Mouse (Mus musculus): ENCODE results near the gene Vps25. TPM values are rescaled to one million over a fixed set of nuclear protein-coding genes. Genes with fewer than 3 reads are reported as not detected.

The Vps25 gene
- total and polyA plus RNA-seq, 2 experiments from 2014 or later, result 71.7 to 138 TPM

- Histone ChIP-seq H3K27me3 (ENCODE audit: insufficient read depth, low read length) (peaks cover 11% of the 10 kb centered on the region), H3K36me3 (ENCODE audit: insufficient read depth) (no peaks in the 10 kb centered on the region; the same call in 1 of the 2 replicates), H3K4me3 (ENCODE audit: low read depth, low read length) (no peak overlapping the region), H3K27ac (ENCODE audit: low read depth, low read length) (no peak overlapping the region), H3K9me3 (ENCODE audit: low read length) (no peaks in the 10 kb centered on the region), H3K9ac (no peak overlapping the region), H3K4me2 (ENCODE audit: low read depth) (no peak overlapping the region), H3K4me1 (ENCODE audit: insufficient read depth) (peaks cover 11% of the 10 kb centered on the region; the same call in 1 of the 2 replicates)
- ATAC-seq, result no peak
- no peak for DNase-seq
- 76% methylated on average over 2 of the region's 2 CpGs for WGBS
- no peak for TF ChIP-seq CTCF (IDR thresholded peaks at IDR 0.05; ENCODE audit: low read depth)
Observed at GRCm38 (mm10) chr11:101251031-101251430, 2.5 kb upstream of the Vps25 start.

- WGBS, result 14% methylated on average over 7 of the region's 7 CpGs
- no peak for DNase-seq
- peak overlapping the region; percentile 88; the same call in 1 of the 2 replicates for H3K9ac ChIP-seq
- H3K9me3 ChIP-seq (ENCODE audit: low read length), result no peaks in the 10 kb centered on the region
- TF ChIP-seq CTCF (IDR thresholded peaks at IDR 0.05; ENCODE audit: low read depth), result no peak
- H3K27ac ChIP-seq (ENCODE audit: low read depth, low read length), result no peak overlapping the region
- H3K27me3 ChIP-seq (ENCODE audit: insufficient read depth, low read length), result peaks cover under 1% of the 10 kb centered on the region; the same call in 1 of the 2 replicates
- ATAC-seq, result no peak
- H3K4me1 ChIP-seq (ENCODE audit: insufficient read depth), result peaks cover 11% of the 10 kb centered on the region; the same call in 1 of the 2 replicates
- H3K4me2 ChIP-seq (ENCODE audit: low read depth), result peak overlapping the region; percentile 93
- H3K36me3 ChIP-seq (ENCODE audit: insufficient read depth), result no peaks in the 10 kb centered on the region; the same call in 1 of the 2 replicates
- H3K4me3 ChIP-seq (ENCODE audit: low read depth, low read length), result peak overlapping the region; percentile 84
Observed at GRCm38 (mm10) chr11:101252941-101253340, 566 bp upstream of the Vps25 start.

GRCm38 (mm10) chr11:101255826-101256775 is 2.6 kb downstream of the Vps25 start:
- Histone ChIP-seq H3K4me3 (ENCODE audit: low read depth, low read length) (no peak overlapping the region), H3K4me2 (ENCODE audit: low read depth) (no peak overlapping the region), H3K27me3 (ENCODE audit: insufficient read depth, low read length) (no peaks in the 10 kb centered on the region), H3K27ac (ENCODE audit: low read depth, low read length) (no peak overlapping the region), H3K9ac (no peak overlapping the region), H3K36me3 (ENCODE audit: insufficient read depth) (no peaks in the 10 kb centered on the region; the same call in 1 of the 2 replicates), H3K4me1 (ENCODE audit: insufficient read depth) (peaks cover 17% of the 10 kb centered on the region), H3K9me3 (ENCODE audit: low read length) (no peaks in the 10 kb centered on the region)
- TF ChIP-seq CTCF (IDR thresholded peaks at IDR 0.05; ENCODE audit: low read depth), result no peak
- ATAC-seq, result no peak
- 92% methylated on average over 13 of the region's 13 CpGs for WGBS
- DNase-seq, result no peak

- ATAC-seq, result no peak
- DNase-seq, result no peak
- H3K36me3 ChIP-seq (ENCODE audit: insufficient read depth), result no peaks in the 10 kb centered on the region; the same call in 1 of the 2 replicates
- H3K4me3 ChIP-seq (ENCODE audit: low read depth, low read length), result no peak overlapping the region
- WGBS, result 46% methylated on average over 6 of the region's 6 CpGs
- H3K27ac ChIP-seq (ENCODE audit: low read depth, low read length), result no peak overlapping the region
- no peak overlapping the region for H3K4me2 ChIP-seq (ENCODE audit: low read depth)
- TF ChIP-seq CTCF (IDR thresholded peaks at IDR 0.05; ENCODE audit: low read depth), result no peak
- peaks cover 8% of the 10 kb centered on the region; the same call in 1 of the 2 replicates for H3K4me1 ChIP-seq (ENCODE audit: insufficient read depth)
- no peaks in the 10 kb centered on the region for H3K9me3 ChIP-seq (ENCODE audit: low read length)
- peaks cover 19% of the 10 kb centered on the region for H3K27me3 ChIP-seq (ENCODE audit: insufficient read depth, low read length)
- no peak overlapping the region for H3K9ac ChIP-seq
Observed at GRCm38 (mm10) chr11:101259261-101259712, 5.8 kb downstream of the Vps25 start.

GRCm38 (mm10) chr11:101259948-101260825 is 6.7 kb downstream of the Vps25 start, which contains the start of gene Wnk4:
Wnk4 (plus strand) TSS chr11:101260567.
- no peak for DNase-seq

GRCm38 (mm10) chr11:101260826-101261380 is 7.4 kb downstream of the Vps25 start:
- peak; percentile 32; the same call in 1 of the 2 replicates for ATAC-seq
- no peak for TF ChIP-seq CTCF (IDR thresholded peaks at IDR 0.05; ENCODE audit: low read depth)
- no peaks in the 10 kb centered on the region; the same call in 1 of the 2 replicates for H3K36me3 ChIP-seq (ENCODE audit: insufficient read depth)
- no peak for DNase-seq
- H3K27me3 ChIP-seq (ENCODE audit: insufficient read depth, low read length), result peaks cover 31% of the 10 kb centered on the region
- H3K4me2 ChIP-seq (ENCODE audit: low read depth), result peak overlapping the region; percentile 91
- H3K9me3 ChIP-seq (ENCODE audit: low read length), result no peaks in the 10 kb centered on the region
- peak overlapping the region; percentile 47 for H3K9ac ChIP-seq
- H3K27ac ChIP-seq (ENCODE audit: low read depth, low read length), result no peak overlapping the region
- WGBS, result 3% methylated on average over 30 of the region's 30 CpGs
- peaks cover 9% of the 10 kb centered on the region; the same call in 1 of the 2 replicates for H3K4me1 ChIP-seq (ENCODE audit: insufficient read depth)
- H3K4me3 ChIP-seq (ENCODE audit: low read depth, low read length), result peak overlapping the region; percentile 35

More at GRCm38 (mm10) chr11:101259948-101260825, 6.7 kb downstream of the Vps25 start, which contains the start of gene Wnk4:
- peak within 1 kb of the TSS; percentile 91 for H3K4me2 ChIP-seq (ENCODE audit: low read depth)
- peaks cover 26% of the 10 kb centered on the region for H3K27me3 ChIP-seq (ENCODE audit: insufficient read depth, low read length)
- H3K27ac ChIP-seq (ENCODE audit: low read depth, low read length), result no peak within 1 kb of the TSS
- no peaks in the 10 kb centered on the region; the same call in 1 of the 2 replicates for H3K36me3 ChIP-seq (ENCODE audit: insufficient read depth)
- peak; percentile 60 for ATAC-seq
- H3K9ac ChIP-seq, result peak within 1 kb of the TSS; percentile 47
- peak within 1 kb of the TSS; percentile 35 for H3K4me3 ChIP-seq (ENCODE audit: low read depth, low read length)
- peaks cover 7% of the 10 kb centered on the region; the same call in 1 of the 2 replicates for H3K4me1 ChIP-seq (ENCODE audit: insufficient read depth)
- TF ChIP-seq CTCF (IDR thresholded peaks at IDR 0.05; ENCODE audit: low read depth), result no peak
- no peaks in the 10 kb centered on the region for H3K9me3 ChIP-seq (ENCODE audit: low read length)
- WGBS, result 4% methylated on average over 43 of the region's 43 CpGs

Data from forebrain, postnatal 0 days (tissue).